In the genomic region with DNA sequence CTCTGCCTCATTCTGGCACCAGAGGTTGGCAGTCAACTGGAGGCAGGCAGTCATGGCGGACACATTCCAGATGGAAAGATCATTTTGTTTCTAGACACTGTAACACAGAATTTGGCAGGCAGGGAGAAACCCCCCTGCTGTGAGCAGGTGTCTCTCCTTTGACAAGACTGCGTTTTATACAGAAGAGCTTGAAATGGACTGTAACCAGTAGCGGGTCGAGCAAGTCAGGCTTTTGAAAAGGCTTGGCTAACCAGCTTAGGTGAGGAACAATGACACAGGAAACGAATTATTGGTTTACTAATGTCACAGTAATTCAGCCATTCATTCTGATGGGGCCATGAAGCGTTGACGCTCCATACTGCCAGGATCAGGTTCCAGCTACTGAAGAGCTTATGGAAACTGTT, we compare ENCODE assay signal across 11 mouse cellular contexts.
DNase-seq lines count a peak whose midpoint lies in the region; ATAC-seq and TF ChIP-seq lines count a peak whose summit lies in the region.
"Had no signal": no experiment of that assay in that cellular context is flagged by ENCODE, and none has a peak within 500 bp of the region (broad histone marks: within the 10 kb centered on the region; RNA-seq: fewer than 3 reads in every experiment).

No protein-coding gene starts in this region.

- TF ChIP-seq CTCF in gastrocnemius, adult 2 months (IDR thresholded peaks at IDR 0.05), result no peak

- DNase-seq in midbrain, embryonic 10.5 days (ENCODE audit: low spot score), result no peak
- peak; percentile 86 for DNase-seq in cerebellum, adult 11-12 months
- DNase-seq in embryonic facial prominence, embryonic 14.5 days (ENCODE audit: low spot score), result peak; percentile 42
- no peak for DNase-seq in gastrocnemius, adult 2 months
- DNase-seq in right cerebral cortex, postnatal 14 days, result no peak
- DNase-seq: adrenal gland, postnatal 25 days; liver, postnatal 0 days had no signal

- intact Hi-C loops in gastrocnemius, adult 2 months (cut with DNase I), result no loop called here

- H3K4me3 ChIP-seq in midbrain, embryonic 12.5 days, result no peak overlapping the region
- H3K4me3 ChIP-seq in midbrain, embryonic 10.5 days, result no peak overlapping the region
- H3K4me3 ChIP-seq in embryonic facial prominence, embryonic 14.5 days (ENCODE audit: low read depth, low read length), result no peak overlapping the region
- no peak overlapping the region for H3K4me3 ChIP-seq in neural tube, embryonic 14.5 days (ENCODE audit: low read depth, low read length)
- H3K4me3 ChIP-seq in gastrocnemius, adult 2 months, result no peak overlapping the region

- ATAC-seq in midbrain, embryonic 12.5 days (ENCODE audit: low FRiP score, low read depth), result peak; percentile 66
- peak; percentile 55; the same call in 1 of the 2 replicates for ATAC-seq in embryonic facial prominence, embryonic 14.5 days (ENCODE audit: low read depth)
- ATAC-seq in neural tube, embryonic 14.5 days (ENCODE audit: low read depth), result peak; percentile 79
- ATAC-seq: inflammation-experienced regulatory T-cells, adult 6 months; liver, postnatal 0 days had no signal

- 29% methylated on average over 7 of the region's 7 CpGs for WGBS in midbrain, embryonic 12.5 days
- WGBS in midbrain, embryonic 10.5 days, result 59% methylated on average over 7 of the region's 7 CpGs
- 61% methylated on average over 7 of the region's 7 CpGs for WGBS in embryonic facial prominence, embryonic 14.5 days
- 25% methylated on average over 7 of the region's 7 CpGs for WGBS in neural tube, embryonic 14.5 days

- H3K4me1 ChIP-seq in midbrain, embryonic 12.5 days, result peaks cover 5% of the 10 kb centered on the region; the same call in 1 of the 2 replicates
- peaks cover 8% of the 10 kb centered on the region for H3K4me1 ChIP-seq in midbrain, embryonic 10.5 days
- no peaks in the 10 kb centered on the region for H3K4me1 ChIP-seq in embryonic facial prominence, embryonic 14.5 days (ENCODE audit: control insufficient read depth, insufficient read depth, low read length)
- no peaks in the 10 kb centered on the region for H3K4me1 ChIP-seq in neural tube, embryonic 14.5 days (ENCODE audit: control insufficient read depth, insufficient read depth, low read length)

- no peaks in the 10 kb centered on the region for H3K36me3 ChIP-seq in midbrain, embryonic 12.5 days
- H3K36me3 ChIP-seq in midbrain, embryonic 10.5 days, result no peaks in the 10 kb centered on the region
- H3K36me3 ChIP-seq in embryonic facial prominence, embryonic 14.5 days (ENCODE audit: control insufficient read depth, insufficient read depth, low read length), result no peaks in the 10 kb centered on the region
- H3K36me3 ChIP-seq in neural tube, embryonic 14.5 days (ENCODE audit: control insufficient read depth, insufficient read depth, low read length), result no peaks in the 10 kb centered on the region
- H3K36me3 ChIP-seq: G1E had no signal

- H3K27me3 ChIP-seq in midbrain, embryonic 12.5 days, result no peaks in the 10 kb centered on the region; the same call in 1 of the 2 replicates
- no peaks in the 10 kb centered on the region for H3K27me3 ChIP-seq in midbrain, embryonic 10.5 days (ENCODE audit: low read depth, poor library complexity, severe bottlenecking)
- H3K27me3 ChIP-seq in embryonic facial prominence, embryonic 14.5 days (replicated peaks; ENCODE audit: control insufficient read depth, insufficient read depth, low read length), result no peaks in the 10 kb centered on the region
- H3K27me3 ChIP-seq in neural tube, embryonic 14.5 days (ENCODE audit: control insufficient read depth, insufficient read depth, low read length), result no peaks in the 10 kb centered on the region

- no peak overlapping the region for H3K27ac ChIP-seq in midbrain, embryonic 12.5 days (replicated peaks)
- no peak overlapping the region for H3K27ac ChIP-seq in midbrain, embryonic 10.5 days (replicated peaks)
- no peak overlapping the region for H3K27ac ChIP-seq in embryonic facial prominence, embryonic 14.5 days (replicated peaks; ENCODE audit: low read depth, low read length)
- H3K27ac ChIP-seq in neural tube, embryonic 14.5 days (ENCODE audit: low read depth, low read length), result no peak overlapping the region
- H3K27ac ChIP-seq in gastrocnemius, adult 2 months, result no peak overlapping the region

- H3K9ac ChIP-seq in midbrain, embryonic 12.5 days (replicated peaks), result no peak overlapping the region
- H3K9ac ChIP-seq in embryonic facial prominence, embryonic 14.5 days (ENCODE audit: low read depth, low read length), result no peak overlapping the region
- no peak overlapping the region for H3K9ac ChIP-seq in neural tube, embryonic 14.5 days (replicated peaks; ENCODE audit: low read depth, low read length)
- H3K9ac ChIP-seq: liver, postnatal 0 days had no signal

- H3K9me3 ChIP-seq in midbrain, embryonic 12.5 days, result no peaks in the 10 kb centered on the region
- H3K9me3 ChIP-seq in midbrain, embryonic 10.5 days (replicated peaks), result no peaks in the 10 kb centered on the region
- no peaks in the 10 kb centered on the region for H3K9me3 ChIP-seq in embryonic facial prominence, embryonic 14.5 days (ENCODE audit: control insufficient read depth, low read length)
- no peaks in the 10 kb centered on the region for H3K9me3 ChIP-seq in neural tube, embryonic 14.5 days (ENCODE audit: control insufficient read depth, low read length)

- no peak overlapping the region for H3K4me2 ChIP-seq in midbrain, embryonic 12.5 days (replicated peaks)
- H3K4me2 ChIP-seq in embryonic facial prominence, embryonic 14.5 days (ENCODE audit: low read depth, low read length), result no peak overlapping the region
- H3K4me2 ChIP-seq in neural tube, embryonic 14.5 days (ENCODE audit: low read depth, low read length), result no peak overlapping the region

Comparison
In these comparisons a context has a peak if more than half of its experiments do, and no peak if none do; other contexts are left out.
1. DNase-seq: peak in cerebellum, adult 11-12 months (single experiment) and embryonic facial prominence, embryonic 14.5 days (single experiment); none in midbrain, embryonic 10.5 days (single experiment), gastrocnemius, adult 2 months (single experiment) and right cerebral cortex, postnatal 14 days (single experiment).
2. Peak in every context shown above with its lines, with median percentiles within 50 percentile points of each other: ATAC-seq.